Mouse (Mus musculus) midbrain, embryonic 13.5 days (tissue): Measurements from ENCODE around the gene Mars2. TPM values are rescaled to one million over a fixed set of nuclear protein-coding genes. Genes with fewer than 3 reads are reported as not detected.

Experiments
- ATAC-seq: fragments of 200-750 bp; cut with Nextera tagmentation; 2 replicates; pipeline ENCODE4 v1.8.0; 2017; ENCODE audit warnings: mild to moderate bottlenecking, moderate TSS enrichment, moderate library complexity
- H3K27ac ChIP-seq: fragments of 300-500 bp; sonication (generic); 2 replicates; pipeline ENCODE4 v1.5.1; 2015; ENCODE audit warnings: inconsistent platforms, mild to moderate bottlenecking, moderate library complexity
- H3K27me3 ChIP-seq: fragments of 300-500 bp; sonication (generic); 2 replicates; pipeline ENCODE4 v1.6.1; 2015; ENCODE audit warnings: mild to moderate bottlenecking, inconsistent platforms
- H3K36me3 ChIP-seq: fragments of 300-500 bp; sonication (generic); 2 replicates; pipeline ENCODE4 v1.6.1; 2015; ENCODE audit warnings: mild to moderate bottlenecking, inconsistent platforms
- H3K4me1 ChIP-seq: fragments of 300-500 bp; sonication (generic); replicated peaks from 2 replicates; pipeline ENCODE4 v1.6.1; 2015; ENCODE audit warnings: inconsistent platforms
- H3K4me2 ChIP-seq: fragments of 300-500 bp; sonication (generic); replicated peaks from 2 replicates; pipeline ENCODE4 v1.6.1; 2015; ENCODE audit warnings: moderate library complexity, mild to moderate bottlenecking, inconsistent platforms
- H3K4me3 ChIP-seq: fragments of 300-500 bp; sonication (generic); replicated peaks from 2 replicates; pipeline ENCODE4 v1.5.1; 2015; ENCODE audit warnings: mild to moderate bottlenecking, inconsistent platforms
- H3K9ac ChIP-seq: fragments of 300-500 bp; sonication (generic); replicated peaks from 2 replicates; pipeline ENCODE4 v1.6.1; 2015; ENCODE audit warnings: mild to moderate bottlenecking, inconsistent platforms
- H3K9me3 ChIP-seq: fragments of 300-500 bp; sonication (generic); 2 replicates; pipeline ENCODE4 v1.6.1; 2016; ENCODE audit warnings: mild to moderate bottlenecking, inconsistent platforms
- WGBS: fragments of 180-500 bp; shearing (Covaris S2); methylation state at CpG from one replicate; pipeline ENCODE4 v1.1.7; 2015; 5-methylcytosine and 5-hydroxymethylcytosine counted together
- polyA plus RNA-seq: library from polyadenylated mRNA; unstranded; fragments of >200 nt; fragmentation: Nextera tagmentation; extraction: Ambion mirVana; gene quantifications from 2 replicates; pipeline ENCODE4 v1.2.1, GENCODE M21; 2015

The Mars2 gene
- polyA plus RNA-seq, 1 experiment from 2014 or later, result 3.2 TPM

DNA sequence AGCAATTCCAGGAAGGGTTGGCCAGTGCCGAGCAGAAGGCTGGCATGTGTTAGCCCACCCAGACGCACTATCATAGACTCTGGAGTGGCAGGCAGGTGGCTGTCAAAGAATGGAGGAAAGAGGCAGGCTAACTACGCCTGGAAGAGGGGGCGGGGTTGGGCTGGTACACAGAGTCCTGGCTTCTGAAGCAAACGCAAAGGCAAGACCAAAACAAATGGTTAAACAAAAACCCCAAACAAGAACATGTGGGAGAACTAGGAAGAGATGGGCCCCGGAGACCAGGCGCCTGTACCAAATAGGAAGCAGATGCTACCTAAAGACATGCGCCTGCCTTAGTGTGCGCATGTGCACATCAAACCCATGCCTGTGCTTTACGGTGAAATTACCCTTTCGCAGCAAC, 12.9 kb upstream of the Mars2 start:
- H3K27me3 ChIP-seq, result 0 out of 2 replicates have a peak, but pooled peaks cover 2% of the 10 kb centered on the region
- H3K9ac ChIP-seq, result no peak overlapping the region
- 64% methylated on average over 11 of the region's 11 CpGs for WGBS
- H3K9me3 ChIP-seq, result no peaks in the 10 kb centered on the region
- peaks cover 14% of the 10 kb centered on the region for H3K4me1 ChIP-seq
- no peaks in the 10 kb centered on the region for H3K36me3 ChIP-seq
- peak overlapping the region; percentile 43; the same call in 1 of the 2 replicates for H3K4me3 ChIP-seq
- ATAC-seq, result peak; percentile 66
- peak overlapping the region; percentile 40 for H3K4me2 ChIP-seq
- H3K27ac ChIP-seq, result no peak overlapping the region

DNA sequence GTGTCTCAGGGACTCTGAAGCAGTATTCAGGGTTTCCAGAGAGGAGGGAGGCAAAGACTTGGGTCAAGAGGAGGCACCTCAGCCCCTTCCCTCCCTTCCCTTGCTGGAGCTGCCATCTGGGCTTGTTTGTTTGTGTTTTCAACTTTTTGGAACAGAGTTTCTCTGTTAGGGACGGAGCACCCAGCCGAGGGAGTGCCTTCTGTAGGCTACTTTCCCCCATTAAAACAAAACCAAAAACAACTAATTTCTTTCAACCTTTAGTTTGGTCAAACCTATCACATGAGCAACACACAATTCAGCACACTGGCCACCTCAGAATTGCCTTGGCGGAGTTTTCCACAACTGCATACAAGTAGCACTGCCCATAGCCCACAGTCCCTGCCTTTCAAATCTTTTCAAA, 11.6 kb upstream of the Mars2 start:
- H3K27ac ChIP-seq, result no peak overlapping the region
- H3K4me2 ChIP-seq, result peak overlapping the region; percentile 40
- ATAC-seq, result no peak; the same call in 1 of the 2 replicates
- H3K9me3 ChIP-seq, result no peaks in the 10 kb centered on the region
- H3K36me3 ChIP-seq, result no peaks in the 10 kb centered on the region
- no peak overlapping the region for H3K9ac ChIP-seq
- WGBS, result 45% methylated on average over 3 of the region's 3 CpGs
- H3K27me3 ChIP-seq, result 0 out of 2 replicates have a peak, but pooled peaks cover 2% of the 10 kb centered on the region
- H3K4me1 ChIP-seq, result peaks cover 14% of the 10 kb centered on the region
- H3K4me3 ChIP-seq, result peak overlapping the region; percentile 43

DNA sequence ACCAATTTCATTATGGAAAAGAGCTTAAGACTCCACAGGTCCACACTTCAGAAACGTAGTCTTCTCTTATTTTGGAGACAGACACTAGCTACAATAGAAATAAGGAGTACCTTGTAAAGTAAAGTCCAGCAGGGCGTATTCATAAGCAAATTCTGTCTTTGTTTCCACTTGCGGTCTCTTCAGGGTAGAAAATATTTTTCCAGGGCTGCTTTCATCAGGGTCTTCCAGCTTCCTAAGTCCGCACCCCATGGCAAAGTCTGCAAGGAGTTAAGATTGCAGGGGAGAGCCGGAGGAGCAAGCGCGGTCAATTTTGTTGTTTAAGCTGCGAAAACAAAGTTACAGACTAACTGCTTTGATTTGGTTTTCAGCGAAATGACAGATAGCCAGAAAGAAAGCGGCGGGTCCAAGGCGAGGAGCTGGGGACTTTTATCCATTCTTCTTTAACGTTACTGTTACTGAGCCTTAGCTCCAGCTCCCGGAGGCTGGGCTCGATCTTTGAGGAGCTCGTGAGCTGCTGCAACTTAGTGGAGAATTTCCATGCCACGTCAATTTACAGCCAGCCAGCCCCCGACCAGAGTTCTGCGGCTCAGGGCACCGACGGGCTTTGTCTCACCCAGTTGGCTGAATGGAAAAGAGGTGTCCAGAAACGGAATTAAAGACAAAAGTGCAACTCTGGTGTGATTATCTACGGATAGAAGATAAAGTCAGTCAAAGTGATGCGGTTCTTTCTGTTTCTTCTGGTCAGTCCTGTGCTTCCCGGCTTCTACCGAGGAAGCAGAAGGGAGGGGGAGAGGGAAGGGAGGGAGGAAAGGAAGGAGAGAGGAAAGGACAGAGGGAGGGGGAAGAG, 10.7 kb upstream of the Mars2 start, which contains the start of gene Rftn2:
Gene Rftn2 (minus strand): TSS at position 772 of the 847 bp plus-strand sequence.
- peak; percentile 35; the same call in 1 of the 2 replicates for ATAC-seq
- peaks cover 12% of the 10 kb centered on the region for H3K4me1 ChIP-seq
- 0 out of 2 replicates have a peak, but pooled peaks cover 2% of the 10 kb centered on the region for H3K27me3 ChIP-seq
- peak within 1 kb of the TSS; percentile 57 for H3K9ac ChIP-seq
- no peaks in the 10 kb centered on the region for H3K36me3 ChIP-seq
- peak within 1 kb of the TSS; percentile 57 for H3K4me2 ChIP-seq
- WGBS, result under 1% methylated on average over 26 of the region's 26 CpGs
- no peaks in the 10 kb centered on the region for H3K9me3 ChIP-seq
- H3K27ac ChIP-seq, result no peak within 1 kb of the TSS
- H3K4me3 ChIP-seq, result peak within 1 kb of the TSS; percentile 43

DNA sequence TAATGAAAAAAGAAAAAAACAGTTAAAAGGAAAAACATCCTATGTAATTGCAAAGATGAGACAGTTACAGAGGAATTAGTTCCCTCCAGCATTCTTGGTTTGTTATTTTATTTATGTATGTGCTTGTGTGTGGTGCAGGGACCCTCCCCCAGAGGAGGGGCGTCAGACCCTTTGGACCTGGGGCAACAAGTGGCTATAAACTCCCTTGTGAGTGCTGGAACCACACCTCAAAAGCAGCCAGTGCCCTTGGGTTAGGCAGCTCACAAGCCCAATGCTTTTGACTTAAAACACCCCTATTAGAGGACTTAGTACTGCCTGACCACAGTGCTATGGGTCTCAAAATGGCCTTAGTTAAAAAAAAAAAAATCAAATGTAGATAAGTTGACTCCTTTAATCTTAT, 9.6 kb upstream of the Mars2 start:
- ATAC-seq, result no peak
- no peaks in the 10 kb centered on the region for H3K36me3 ChIP-seq
- H3K4me3 ChIP-seq, result no peak overlapping the region
- 50% methylated on average over 1 of the region's 1 CpGs for WGBS
- no peak overlapping the region for H3K9ac ChIP-seq
- H3K27me3 ChIP-seq, result 0 out of 2 replicates have a peak, but pooled peaks cover 2% of the 10 kb centered on the region
- no peaks in the 10 kb centered on the region for H3K9me3 ChIP-seq
- H3K4me2 ChIP-seq, result no peak overlapping the region
- H3K4me1 ChIP-seq, result peaks cover 12% of the 10 kb centered on the region
- H3K27ac ChIP-seq, result no peak overlapping the region

DNA sequence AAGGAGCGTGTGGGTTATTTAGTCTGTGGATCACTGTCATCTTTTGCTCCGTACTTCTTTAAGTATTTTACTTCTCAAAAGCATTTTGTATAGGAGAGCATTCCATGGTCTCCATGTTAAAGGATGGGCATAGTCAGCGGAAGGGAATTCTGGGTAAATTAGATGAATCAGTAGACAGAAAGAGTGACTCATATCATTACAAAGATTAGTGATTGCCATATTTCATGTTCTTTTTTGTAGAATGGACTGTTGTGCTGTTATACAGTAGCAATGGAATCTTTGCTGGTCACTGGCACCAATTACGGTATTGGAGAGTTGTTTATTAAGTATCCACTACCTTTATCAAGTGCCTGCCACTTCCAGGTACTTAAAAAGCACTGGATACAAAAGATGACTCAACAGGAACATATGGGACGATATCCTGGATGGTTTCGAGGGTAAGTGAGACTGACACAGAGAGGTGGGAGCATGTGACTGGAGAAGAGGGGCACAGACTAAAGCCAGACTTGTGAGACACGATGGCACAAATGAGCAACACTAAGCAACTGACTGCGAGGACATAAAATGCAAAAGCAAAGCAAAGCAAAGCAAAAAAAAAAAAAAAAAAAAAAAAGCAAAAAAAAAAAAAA, 8.6 kb upstream of the Mars2 start:
- Histone ChIP-seq H3K27me3 (0 out of 2 replicates have a peak, but pooled peaks cover 2% of the 10 kb centered on the region), H3K4me1 (peaks cover 12% of the 10 kb centered on the region), H3K36me3 (no peaks in the 10 kb centered on the region), H3K9ac (no peak overlapping the region), H3K9me3 (no peaks in the 10 kb centered on the region), H3K4me2 (no peak overlapping the region), H3K27ac (no peak overlapping the region), H3K4me3 (no peak overlapping the region)
- no peak for ATAC-seq
- WGBS, result 87% methylated on average over 8 of the region's 8 CpGs

DNA sequence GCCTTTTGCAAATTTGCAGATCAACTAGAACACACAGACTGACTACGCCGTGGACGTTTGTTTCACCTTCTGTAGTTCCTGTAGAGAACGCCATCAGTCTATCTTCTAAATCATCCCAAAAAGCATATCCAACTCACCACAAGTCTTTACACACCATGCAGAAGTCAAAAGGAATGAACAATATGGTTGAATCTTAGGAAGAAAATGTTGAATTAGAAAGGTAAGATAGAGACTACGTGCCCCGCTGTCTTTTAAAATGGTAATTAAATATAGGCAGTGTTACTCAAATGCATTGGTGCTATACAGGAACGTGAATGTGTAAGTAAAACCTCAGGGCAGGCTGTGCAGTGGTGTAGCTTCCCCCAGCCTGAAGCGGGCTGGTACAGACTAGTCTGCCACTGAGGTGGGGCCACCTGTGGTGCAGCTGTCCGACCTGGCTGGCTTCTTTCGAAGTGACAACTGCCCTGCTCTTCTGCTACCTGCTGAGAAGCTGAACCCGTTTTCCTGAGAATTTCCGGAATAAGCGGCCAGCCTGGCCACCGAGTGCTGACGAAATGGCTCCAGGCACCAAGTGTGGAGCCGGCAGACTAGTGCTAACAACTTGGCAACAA, 2.0 kb upstream of the Mars2 start:
- Histone ChIP-seq H3K9me3 (no peaks in the 10 kb centered on the region), H3K36me3 (no peaks in the 10 kb centered on the region), H3K9ac (no peak overlapping the region), H3K27me3 (no peaks in the 10 kb centered on the region), H3K4me1 (peaks cover 22% of the 10 kb centered on the region), H3K27ac (no peak overlapping the region), H3K4me3 (no peak overlapping the region), H3K4me2 (no peak overlapping the region)
- WGBS, result 58% methylated on average over 16 of the region's 16 CpGs
- no peak for ATAC-seq

DNA sequence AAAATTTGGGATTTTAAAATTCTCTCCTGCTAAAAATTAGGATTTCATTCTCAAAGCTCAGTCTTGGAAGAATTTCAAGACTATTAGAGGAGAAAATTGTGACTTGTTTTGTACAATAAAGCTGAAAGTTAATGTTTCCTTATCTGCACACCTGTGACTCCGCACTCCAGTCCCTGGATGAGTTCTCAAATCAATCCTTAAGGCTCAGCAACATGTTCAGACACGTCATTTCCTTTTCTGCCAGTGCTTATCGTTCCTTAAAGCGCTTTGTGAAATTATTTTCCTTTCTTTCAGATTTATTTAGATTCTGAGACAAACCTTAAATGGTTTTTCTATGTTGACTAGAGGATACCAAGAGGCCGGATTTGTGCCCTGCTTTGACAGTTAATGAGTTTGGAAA, 490 bp upstream of the Mars2 start:
- Histone ChIP-seq H3K27me3 (no peaks in the 10 kb centered on the region), H3K4me1 (peaks cover 37% of the 10 kb centered on the region), H3K9ac (peak overlapping the region; percentile 39; the same call in 1 of the 2 replicates), H3K27ac (no peak overlapping the region), H3K9me3 (no peaks in the 10 kb centered on the region), H3K4me3 (peak overlapping the region; percentile 86), H3K4me2 (peak overlapping the region; percentile 87), H3K36me3 (no peaks in the 10 kb centered on the region)
- 40% methylated on average over 5 of the region's 5 CpGs for WGBS
- no peak for ATAC-seq

DNA sequence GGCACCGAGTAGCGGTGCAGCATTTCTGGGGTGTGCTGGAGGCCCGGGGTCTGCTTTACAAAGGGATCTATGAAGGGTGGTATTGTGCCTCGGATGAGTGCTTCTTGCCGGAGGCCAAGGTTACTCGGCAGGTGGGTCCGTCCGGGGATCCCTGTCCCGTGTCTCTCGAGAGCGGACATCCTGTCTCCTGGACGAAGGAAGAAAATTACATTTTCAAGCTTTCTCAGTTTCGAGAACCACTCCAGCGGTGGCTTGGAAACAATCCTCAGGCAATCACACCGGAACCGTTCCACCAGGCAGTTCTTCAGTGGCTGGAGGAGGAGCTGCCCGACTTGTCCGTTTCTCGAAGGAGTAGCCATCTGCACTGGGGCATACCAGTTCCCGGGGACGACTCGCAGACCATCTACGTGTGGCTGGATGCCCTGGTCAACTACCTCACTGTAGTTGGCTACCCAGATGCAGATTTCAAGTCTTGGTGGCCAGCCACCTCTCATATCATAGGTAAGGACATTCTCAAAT, 725 bp downstream of the Mars2 start:
- Histone ChIP-seq H3K4me3 (peak overlapping the region; percentile 86), H3K4me1 (peaks cover 47% of the 10 kb centered on the region), H3K9me3 (no peaks in the 10 kb centered on the region), H3K9ac (peak overlapping the region; percentile 89), H3K36me3 (no peaks in the 10 kb centered on the region; the same call in 1 of the 2 replicates), H3K4me2 (peak overlapping the region; percentile 87), H3K27ac (peak overlapping the region; percentile 85), H3K27me3 (no peaks in the 10 kb centered on the region)
- peak; percentile 76 for ATAC-seq
- under 1% methylated on average over 23 of the region's 23 CpGs for WGBS

DNA sequence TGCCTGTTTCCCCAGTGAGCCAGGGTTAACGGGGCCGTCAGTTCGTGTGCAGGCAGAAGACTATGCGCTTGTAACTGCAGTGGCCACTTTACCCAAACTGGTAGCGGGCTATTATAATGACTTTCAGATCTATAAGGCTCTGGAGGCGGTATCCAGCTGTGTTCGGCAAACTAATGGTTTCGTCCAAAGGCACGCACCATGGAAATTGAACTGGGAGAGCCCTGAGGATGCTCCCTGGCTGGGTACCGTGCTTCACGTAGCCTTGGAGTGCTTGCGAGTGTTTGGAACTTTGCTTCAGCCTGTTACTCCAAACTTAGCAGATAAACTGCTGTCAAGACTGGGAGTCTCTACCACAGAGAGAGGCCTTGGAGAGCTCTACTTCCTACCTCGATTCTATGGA, 1.5 kb downstream of the Mars2 start:
- peak overlapping the region; percentile 87 for H3K4me2 ChIP-seq
- H3K9me3 ChIP-seq, result no peaks in the 10 kb centered on the region
- H3K9ac ChIP-seq, result peak overlapping the region; percentile 89
- H3K27ac ChIP-seq, result no peak overlapping the region
- peaks cover 47% of the 10 kb centered on the region for H3K4me1 ChIP-seq
- no peaks in the 10 kb centered on the region for H3K27me3 ChIP-seq
- no peak for ATAC-seq
- peak overlapping the region; percentile 86 for H3K4me3 ChIP-seq
- WGBS, result 27% methylated on average over 13 of the region's 13 CpGs
- H3K36me3 ChIP-seq, result no peaks in the 10 kb centered on the region; the same call in 1 of the 2 replicates

DNA sequence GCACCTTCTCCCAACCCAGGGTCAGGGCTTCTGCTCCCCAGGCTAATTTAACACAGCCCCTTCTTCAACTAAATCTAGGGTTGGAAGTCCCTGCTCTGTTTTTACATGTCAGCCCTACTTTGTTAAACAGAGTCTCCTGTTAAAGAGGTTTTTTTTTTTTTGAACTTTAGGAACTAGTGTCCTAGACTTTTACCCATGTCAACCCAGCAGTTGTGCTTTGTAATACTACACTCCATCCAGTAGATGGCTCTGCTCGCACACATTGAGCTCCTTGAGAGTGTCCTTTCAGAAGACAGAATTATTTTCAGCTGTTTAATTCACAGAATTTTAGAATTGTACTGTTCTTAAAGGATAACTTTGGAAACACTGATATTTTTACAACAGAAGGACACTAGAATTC, 2.3 kb downstream of the Mars2 start:
- H3K9ac ChIP-seq, result 0 out of 2 replicates have a peak overlapping the region, but pooled peaks have one; percentile 89
- ATAC-seq, result no peak
- WGBS, result 3% methylated on average over 1 of the region's 1 CpGs

DNA sequence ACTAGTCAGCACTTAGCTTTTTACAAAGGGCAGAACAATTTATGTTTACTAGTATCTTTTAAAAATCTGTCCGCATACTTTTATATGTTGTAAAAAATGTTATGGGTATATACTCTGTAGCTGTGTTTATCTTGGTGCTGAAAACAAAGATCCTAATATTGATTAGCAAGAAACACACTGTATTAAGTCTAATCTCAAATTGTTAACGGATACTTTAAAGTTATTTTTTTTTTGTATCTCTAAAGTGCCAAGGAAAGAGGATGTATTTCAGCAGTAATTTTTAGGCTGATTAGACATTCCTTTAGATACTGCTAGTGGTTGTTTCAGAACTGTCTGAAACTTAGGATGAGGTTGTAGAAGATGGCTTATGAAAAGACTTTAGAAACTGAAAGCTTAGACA, 9.4 kb downstream of the Mars2 start:
- Histone ChIP-seq H3K4me2 (no peak overlapping the region), H3K9me3 (no peaks in the 10 kb centered on the region), H3K36me3 (no peaks in the 10 kb centered on the region; the same call in 1 of the 2 replicates), H3K27ac (no peak overlapping the region), H3K4me3 (no peak overlapping the region), H3K4me1 (peaks cover 11% of the 10 kb centered on the region), H3K9ac (no peak overlapping the region), H3K27me3 (no peaks in the 10 kb centered on the region)
- no peak for ATAC-seq
- 87% methylated on average over 2 of the region's 2 CpGs for WGBS

More for the DNA sequence above, 2.3 kb downstream of the Mars2 start:
- no peaks in the 10 kb centered on the region for H3K9me3 ChIP-seq
- no peaks in the 10 kb centered on the region for H3K27me3 ChIP-seq
- no peaks in the 10 kb centered on the region; the same call in 1 of the 2 replicates for H3K36me3 ChIP-seq
- peak overlapping the region; percentile 87 for H3K4me2 ChIP-seq
- H3K4me1 ChIP-seq, result peaks cover 47% of the 10 kb centered on the region
- H3K4me3 ChIP-seq, result peak overlapping the region; percentile 86
- no peak overlapping the region for H3K27ac ChIP-seq
